Comparison of ENCODE assay signal across 7 mouse cellular contexts in the genomic region with DNA sequence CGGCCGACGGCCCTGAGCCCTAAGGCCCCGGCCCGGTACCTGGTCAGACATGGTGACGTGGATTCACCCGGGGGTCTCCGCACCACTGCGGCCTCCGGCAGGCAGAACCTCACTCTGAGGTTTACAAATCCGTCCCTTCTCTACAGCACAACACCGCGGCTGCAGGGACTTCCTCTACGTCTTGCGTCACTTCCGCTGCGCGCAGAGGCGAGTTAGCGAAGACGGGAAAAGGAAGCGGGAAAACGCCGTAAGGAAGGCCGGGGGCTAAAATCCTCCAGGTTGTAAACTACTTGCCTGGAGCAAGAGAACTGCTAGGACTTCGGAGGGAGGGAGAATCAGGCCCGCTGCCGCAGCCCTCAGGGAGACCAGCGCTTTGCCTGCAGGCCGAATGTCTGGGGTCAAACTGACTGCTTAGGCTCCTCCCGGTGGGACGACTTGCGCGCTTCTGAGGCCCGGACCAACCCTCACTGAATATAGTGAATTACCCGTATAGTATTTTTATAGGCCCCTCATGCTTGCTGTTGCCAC. TPM values are rescaled to one million over a fixed set of nuclear protein-coding genes. Genes with fewer than 3 reads are reported as not detected.
DNase-seq lines count a peak whose midpoint lies in the region; ATAC-seq lines count a peak whose summit lies in the region.

A gene (minus strand): TSS at position 194 of the 528 bp plus-strand sequence.

- H3K9ac ChIP-seq in embryonic facial prominence, embryonic 11.5 days (replicated peaks; ENCODE audit: low read length), result peak within 1 kb of the TSS; percentile 97
- H3K9ac ChIP-seq in midbrain, embryonic 13.5 days (replicated peaks), result peak within 1 kb of the TSS; percentile 99

- H3K36me3 ChIP-seq in embryonic facial prominence, embryonic 11.5 days (replicated peaks; ENCODE audit: control insufficient read depth, insufficient read depth, low read depth, low read length), result no peaks in the 10 kb centered on the region
- H3K36me3 ChIP-seq in limb, embryonic 10.5 days, result peaks cover 18% of the 10 kb centered on the region
- no peaks in the 10 kb centered on the region; the same call in 1 of the 2 replicates for H3K36me3 ChIP-seq in midbrain, embryonic 13.5 days

- DNase-seq in adrenal gland, postnatal 14 days, result peak; percentile 94
- DNase-seq in embryonic facial prominence, embryonic 11.5 days (ENCODE audit: low spot score), result peak; percentile 97
- peak; percentile 87 for DNase-seq in kidney, adult 11 months
- peak; percentile 92 for DNase-seq in limb, embryonic 10.5 days (ENCODE audit: low spot score)
- DNase-seq in spleen, adult 12 weeks (ENCODE audit: low spot score), result peak; percentile 76

- ATAC-seq in embryonic facial prominence, embryonic 11.5 days (replicated peaks; ENCODE audit: insufficient number of reproducible peaks, low FRiP score, low TSS enrichment, low read depth), result peak; percentile 88
- ATAC-seq in granulocyte monocyte progenitor cell, adult 5-6 weeks (replicated peaks; ENCODE audit: poor library complexity, severe bottlenecking), result peak; percentile 94
- peak; percentile 98 for ATAC-seq in midbrain, embryonic 13.5 days

- under 1% methylated on average over 36 of the region's 36 CpGs for WGBS in embryonic facial prominence, embryonic 11.5 days
- WGBS in limb, embryonic 10.5 days, result under 1% methylated on average over 36 of the region's 36 CpGs
- under 1% methylated on average over 36 of the region's 36 CpGs for WGBS in midbrain, embryonic 13.5 days

- H3K27me3 ChIP-seq in embryonic facial prominence, embryonic 11.5 days (ENCODE audit: control insufficient read depth, insufficient read depth, low read length), result no peaks in the 10 kb centered on the region
- no peaks in the 10 kb centered on the region for H3K27me3 ChIP-seq in limb, embryonic 10.5 days (ENCODE audit: low read depth, poor library complexity, severe bottlenecking)
- H3K27me3 ChIP-seq in midbrain, embryonic 13.5 days, result no peaks in the 10 kb centered on the region

- peak within 1 kb of the TSS; percentile 100 for H3K4me3 ChIP-seq in embryonic facial prominence, embryonic 11.5 days (ENCODE audit: low read depth, low read length)
- H3K4me3 ChIP-seq in limb, embryonic 10.5 days, result peak within 1 kb of the TSS; percentile 98
- peak within 1 kb of the TSS; percentile 100 for H3K4me3 ChIP-seq in midbrain, embryonic 13.5 days (replicated peaks)

- H3K9me3 ChIP-seq in embryonic facial prominence, embryonic 11.5 days (replicated peaks; ENCODE audit: control insufficient read depth, low read length), result no peaks in the 10 kb centered on the region
- H3K9me3 ChIP-seq in limb, embryonic 10.5 days (replicated peaks), result no peaks in the 10 kb centered on the region
- no peaks in the 10 kb centered on the region for H3K9me3 ChIP-seq in midbrain, embryonic 13.5 days

- H3K4me1 ChIP-seq in embryonic facial prominence, embryonic 11.5 days (ENCODE audit: control insufficient read depth, insufficient read depth, low read length), result no peaks in the 10 kb centered on the region
- H3K4me1 ChIP-seq in limb, embryonic 10.5 days, result peaks cover 18% of the 10 kb centered on the region
- H3K4me1 ChIP-seq in midbrain, embryonic 13.5 days (replicated peaks), result peaks cover 22% of the 10 kb centered on the region

- peak within 1 kb of the TSS; percentile 92 for H3K27ac ChIP-seq in embryonic facial prominence, embryonic 11.5 days (replicated peaks; ENCODE audit: low read depth, low read length)
- H3K27ac ChIP-seq in limb, embryonic 10.5 days, result peak within 1 kb of the TSS; percentile 98
- peak within 1 kb of the TSS; percentile 94 for H3K27ac ChIP-seq in midbrain, embryonic 13.5 days

- H3K4me2 ChIP-seq in embryonic facial prominence, embryonic 11.5 days (ENCODE audit: low read depth, low read length), result peak within 1 kb of the TSS; percentile 52
- H3K4me2 ChIP-seq in midbrain, embryonic 13.5 days (replicated peaks), result peak within 1 kb of the TSS; percentile 91

RNA-seq across cellular contexts. Expression of the gene that starts here (rescaled TPM):
- total RNA-seq in adrenal gland, postnatal 14 days (2021), result 119 and 131 TPM in 2 replicates
- 639 and 717 TPM in 2 replicates for polyA plus RNA-seq in embryonic facial prominence, embryonic 11.5 days (2014; fragmentation: Nextera tagmentation; extraction: Ambion mirVana)
- 216 and 240 TPM in 2 replicates for total RNA-seq in granulocyte monocyte progenitor cell, adult 5-6 weeks (2014; fragmentation: Nextera tagmentation)
- total RNA-seq in granulocyte monocyte progenitor cell, adult 5-6 weeks (2017), result 174 and 183 TPM in 2 replicates
- polyA plus RNA-seq in limb, embryonic 10.5 days (2016; fragmentation: Nextera tagmentation; extraction: Ambion mirVana), result 583 and 618 TPM in 2 replicates
- polyA plus RNA-seq in midbrain, embryonic 13.5 days (2015; fragmentation: Nextera tagmentation; extraction: Ambion mirVana), result 453 and 473 TPM in 2 replicates

Comparison
In these comparisons a context has a peak if more than half of its experiments do, and no peak if none do; other contexts are left out.
1. Peak in every context shown above with its lines: DNase-seq, ATAC-seq, H3K4me3 ChIP-seq and H3K27ac ChIP-seq.